Mouse (Mus musculus) CH12.LX (cell line): ENCODE results near the gene Theg. TPM values are rescaled to one million over a fixed set of nuclear protein-coding genes. Genes with fewer than 3 reads are reported as not detected.

ENCODE experiments used
- DNase-seq: peaks from one replicate; pipeline ENCODE4 v3.0.0-alpha.2; 2013; ENCODE audit errors: extremely low read depth
- H3K27ac ChIP-seq: 2 replicates; pipeline ENCODE4 v1.5.1; 2012; ENCODE audit warnings: low read depth, mild to moderate bottlenecking, control low read depth, moderate library complexity; ENCODE audit not compliant: insufficient read depth
- H3K27me3 ChIP-seq: replicated peaks from 2 replicates; pipeline ENCODE3; 2012; ENCODE audit warnings: inconsistent platforms
- H3K36me3 ChIP-seq, 2 experiments: replicated peaks in 1 of 2; 2 replicates each; pipeline versions ENCODE3 to v1.6.1; 2012; ENCODE audit warnings: inconsistent platforms in 1 of 2, low read length in 1 of 2, mild to moderate bottlenecking in 1 of 2, mixed read lengths in 1 of 2, moderate library complexity in 1 of 2; ENCODE audit not compliant: control insufficient read depth in 1 of 2, insufficient read depth in 1 of 2
- H3K4me1 ChIP-seq, 2 experiments: 2 replicates each; pipeline ENCODE4 v1.6.1; 2012; ENCODE audit warnings: inconsistent platforms in 1 of 2, moderate library complexity in 1 of 2; ENCODE audit not compliant: insufficient read depth in 2 of 2, control insufficient read depth in 1 of 2
- H3K4me2 ChIP-seq: 2 replicates; pipeline ENCODE4 v1.6.1; 2012; ENCODE audit warnings: low read depth, mild to moderate bottlenecking, control low read depth; ENCODE audit not compliant: poor library complexity, insufficient read depth, severe bottlenecking
- H3K4me3 ChIP-seq, 3 experiments: fragments of 150-350 bp in 1 of 3; sonication (generic) in 1 of 3; replicated peaks in 1 of 3; 2 replicates each; pipeline versions ENCODE3 to v1.5.1; 2011 to 2012; ENCODE audit warnings: low read depth in 2 of 3, low read length in 2 of 3, mild to moderate bottlenecking in 2 of 3, moderate library complexity in 2 of 3, control low read depth in 1 of 3, improper control_type of control experiment in 1 of 3, inconsistent platforms in 1 of 3, mixed read lengths in 1 of 3; ENCODE audit not compliant: poor library complexity in 1 of 3
- H3K79me2 ChIP-seq: replicated peaks from 2 replicates; pipeline ENCODE4 v1.6.1; 2012; ENCODE audit warnings: mild to moderate bottlenecking, moderate library complexity; ENCODE audit not compliant: control insufficient read depth, poor library complexity, insufficient read depth, severe bottlenecking; ENCODE audit errors: extremely low read depth
- H3K9ac ChIP-seq: 2 replicates; pipeline ENCODE4 v1.6.1; 2012; ENCODE audit warnings: low read depth, mild to moderate bottlenecking, control low read depth, moderate library complexity; ENCODE audit not compliant: insufficient read depth
- H3K9me3 ChIP-seq: replicated peaks from 2 replicates; pipeline ENCODE3; 2012; ENCODE audit warnings: low read length, inconsistent platforms, mixed read lengths
- CHD1 ChIP-seq: IDR thresholded peaks from 2 replicates; pipeline ENCODE4 v1.6.1; 2012; ENCODE audit warnings: low read depth, low read length, improper control_type of control experiment, inconsistent platforms
- CHD2 ChIP-seq: IDR thresholded peaks from 2 replicates; pipeline ENCODE4 v1.6.1; 2011; ENCODE audit warnings: low read length, improper control_type of control experiment
- GABPA ChIP-seq: IDR thresholded peaks from 2 replicates; pipeline ENCODE4 v1.6.1; 2012; ENCODE audit warnings: low read depth, low read length, improper control_type of control experiment, inconsistent platforms; ENCODE audit not compliant: insufficient replicate concordance
- JUN ChIP-seq: IDR thresholded peaks from 2 replicates; pipeline ENCODE4 v1.6.1; 2011; ENCODE audit warnings: low read depth, mild to moderate bottlenecking, low read length, improper control_type of control experiment, moderate library complexity; ENCODE audit not compliant: insufficient read depth
- MAFK ChIP-seq: IDR thresholded peaks from 2 replicates; pipeline ENCODE4 v1.6.1; 2011; ENCODE audit warnings: low read length, improper control_type of control experiment; ENCODE audit not compliant: insufficient replicate concordance
- MAX ChIP-seq: IDR thresholded peaks from 2 replicates; pipeline ENCODE4 v1.6.1; 2011; ENCODE audit warnings: low read length, improper control_type of control experiment
- MXI1 ChIP-seq: IDR thresholded peaks from 2 replicates; pipeline ENCODE4 v1.6.1; 2011; ENCODE audit warnings: mild to moderate bottlenecking, low read depth, low read length, improper control_type of control experiment
- MYC ChIP-seq: IDR thresholded peaks from 2 replicates; pipeline ENCODE4 v1.6.1; 2011; ENCODE audit warnings: low read depth, mild to moderate bottlenecking, improper control_type of control experiment, low read length
- PAX5 ChIP-seq: IDR thresholded peaks from 2 replicates; pipeline ENCODE4 v1.6.1; 2012; ENCODE audit warnings: low read length, inconsistent platforms, mixed read lengths
- POLR2A ChIP-seq: IDR thresholded peaks from 2 replicates; pipeline ENCODE4 v1.6.1; 2011; ENCODE audit warnings: low read depth, mild to moderate bottlenecking, improper control_type of control experiment, low read length
- POLR2AphosphoS2 ChIP-seq: IDR thresholded peaks from 2 replicates; pipeline ENCODE4 v1.6.1; 2011; ENCODE audit warnings: low read depth, low read length, improper control_type of control experiment
- RAD21 ChIP-seq: IDR thresholded peaks from 2 replicates; pipeline ENCODE4 v1.6.1; 2011; ENCODE audit warnings: low read depth, mild to moderate bottlenecking, low read length, improper control_type of control experiment, moderate library complexity
- RCOR1 ChIP-seq: conservative IDR thresholded peaks from 2 replicates; pipeline ENCODE4 v1.6.1; 2012; ENCODE audit warnings: low read depth, mild to moderate bottlenecking, inconsistent platforms, low read length, improper control_type of control experiment
- UBTF ChIP-seq: IDR thresholded peaks from 2 replicates; pipeline ENCODE4 v1.6.1; 2012; ENCODE audit warnings: low read depth, mild to moderate bottlenecking, inconsistent platforms, low read length, improper control_type of control experiment, moderate library complexity
- ZKSCAN1 ChIP-seq: IDR thresholded peaks from 2 replicates; pipeline ENCODE4 v1.6.1; 2012; ENCODE audit warnings: low read depth, inconsistent platforms, low read length, improper control_type of control experiment, borderline replicate concordance
- dilution Hi-C: fragments of 300-500 bp; cut with MboI; formaldehyde crosslinking; loops from 2 replicates; pipeline ENCODE4 v1.14.3; 2020; ENCODE audit warnings: low sequenced_read_pairs; ENCODE audit not compliant: extremely low pct_unique_long_range_greater_than_20kb, extremely low pct_ligation_motif_present
- in situ Hi-C: fragments of 300-500 bp; cut with MboI; formaldehyde crosslinking; loops from 3 replicates; pipeline ENCODE4 v1.14.3; 2019; ENCODE audit warnings: low sequenced_read_pairs, low pct_ligation_motif_present, low pct_unique_long_range_greater_than_20kb, mixed read lengths
- polyA plus RNA-seq: library from polyadenylated mRNA; unstranded; fragments of >175 nt; gene quantifications from 2 replicates; pipeline ENCODE4 v1.2.1, GENCODE M21; 2012; ENCODE audit warnings: low read depth; ENCODE audit not compliant: insufficient read length
- total RNA-seq, 2 experiments: library from RNA; depleted of rRNA; stranded (reverse); fragments of 300-350 nt in 1 of 2; fragments of >200 nt in 1 of 2; gene quantifications; 2 replicates each; pipeline ENCODE4 v1.2.3; 2012 to 2014

Theg gene
- total and polyA plus RNA-seq, 3 experiments: not detected

DNA sequence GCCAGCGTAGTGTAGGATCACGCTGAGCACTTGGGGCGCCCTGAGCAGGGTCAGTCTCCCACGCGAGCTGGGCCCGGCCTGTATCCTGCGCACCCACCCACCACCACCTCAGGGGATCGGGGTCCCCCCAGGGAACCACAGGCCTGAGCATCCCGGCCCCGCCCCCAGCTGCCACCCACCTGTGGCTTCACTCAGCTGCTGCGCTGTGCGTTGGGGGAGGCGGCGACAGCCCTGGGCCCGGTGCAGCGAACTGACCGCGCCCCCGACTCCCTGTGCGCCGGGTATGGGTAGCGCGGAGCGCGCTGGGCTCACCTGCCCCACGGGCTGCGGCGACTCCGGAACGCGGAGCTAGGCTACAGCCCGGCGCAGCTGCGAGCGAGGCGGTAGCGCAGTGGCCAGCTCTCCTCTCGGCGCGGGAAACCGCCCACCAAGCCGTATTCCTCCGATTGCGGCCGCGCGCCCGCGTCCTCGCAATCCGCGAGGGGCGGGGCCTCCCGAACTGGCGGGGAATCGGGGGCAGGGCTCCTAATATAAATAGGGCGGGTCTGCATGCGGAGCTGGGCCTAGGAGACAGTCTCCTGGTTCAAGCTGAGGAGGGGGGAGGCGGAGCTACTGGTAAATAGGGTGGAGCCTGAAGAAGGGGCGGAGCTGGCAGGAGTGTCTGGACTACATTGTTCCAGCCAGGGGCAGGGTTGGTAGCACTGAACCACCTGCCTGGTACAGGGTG is 26.6 kb upstream of the Theg start, which contains the start of gene C2cd4c:
Gene C2cd4c (minus strand): TSS at position 448 of the 727 bp plus-strand sequence.
- Histone ChIP-seq H3K27ac (no peak within 1 kb of the TSS), H3K4me1 (peaks cover 10 to 11% of the 10 kb centered on the region in 2 experiments; a peak in 3 of 4 replicates)
- TF ChIP-seq MXI1: peak; percentile 27; the same call in 1 of the 2 replicates
- TF ChIP-seq JUN: no peak
- TF ChIP-seq, all 38 proteins: peak for 1
- dilution Hi-C loops: no loop called here
- H3K4me2 ChIP-seq: peak within 1 kb of the TSS; percentile 65
- no peaks in the 10 kb centered on the region for H3K36me3 ChIP-seq
- in situ Hi-C loops: no loop called here
- peak within 1 kb of the TSS in 2 of 3 experiments; percentile 1 to 58 for H3K4me3 ChIP-seq
- H3K9ac ChIP-seq: no peak within 1 kb of the TSS; the same call in 1 of the 2 replicates
- no peaks in the 10 kb centered on the region for H3K79me2 ChIP-seq
- H3K9me3 ChIP-seq: no peaks in the 10 kb centered on the region
- H3K27me3 ChIP-seq: peaks cover 88% of the 10 kb centered on the region
- DNase-seq: peak; percentile 53

DNA sequence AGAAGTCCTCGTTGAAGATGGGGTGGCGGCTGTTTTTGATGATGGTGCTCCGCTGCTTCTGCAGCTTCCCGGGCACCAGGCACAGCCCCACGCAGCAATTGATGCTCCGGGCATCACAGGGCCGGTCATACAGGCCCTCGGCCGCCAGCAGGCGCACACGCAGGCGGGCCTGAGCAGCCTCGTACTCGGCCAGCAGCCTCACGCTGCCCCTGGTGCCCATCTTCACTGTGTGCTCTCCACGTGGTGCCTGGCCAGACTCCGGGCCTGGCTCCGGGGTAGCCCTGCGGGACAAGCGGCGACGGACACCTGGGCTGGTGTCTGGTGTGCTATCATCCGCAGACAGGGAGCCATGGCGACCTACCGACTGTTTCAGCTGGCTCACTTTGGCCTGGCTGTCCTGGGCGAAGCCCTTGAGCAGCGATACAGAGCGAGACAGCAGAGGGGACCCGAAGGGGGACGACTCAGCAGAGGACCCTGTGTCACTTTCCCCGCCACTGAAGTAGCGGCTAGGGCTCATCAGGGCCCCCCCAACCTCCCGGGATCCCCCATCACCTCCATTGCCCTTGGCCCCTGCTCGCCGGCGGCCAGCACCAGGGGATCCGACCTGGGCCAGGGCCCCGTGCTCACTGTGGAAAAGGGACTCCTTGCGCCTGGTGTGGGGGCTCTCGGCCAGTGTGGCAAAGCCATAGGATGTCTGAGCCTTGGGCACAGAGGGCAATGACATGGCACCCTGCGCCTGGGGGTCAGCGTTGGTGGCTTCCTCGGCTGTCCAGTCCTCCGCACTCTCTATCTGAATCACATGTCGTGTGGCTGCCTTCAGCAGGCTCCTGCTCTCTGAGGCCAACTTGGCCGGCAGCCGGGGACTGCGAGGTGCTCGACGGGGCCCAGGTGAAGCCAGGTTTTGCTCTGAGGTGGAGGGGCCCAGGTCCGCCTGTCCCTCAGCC is 25.3 kb upstream of the Theg start:
- no peak overlapping the region for H3K27ac ChIP-seq
- TF ChIP-seq POLR2AphosphoS2 (no peak), MYC (no peak), CHD2 (no peak), CHD1 (no peak), GABPA (no peak), UBTF (no peak), PAX5 (no peak), RCOR1 (no peak), POLR2A (no peak), MAFK (no peak), RAD21 (no peak), MAX (no peak), ZKSCAN1 (no peak)
- no peak overlapping the region for H3K9ac ChIP-seq
- no peaks in the 10 kb centered on the region for H3K79me2 ChIP-seq
- no peak for DNase-seq
- H3K4me3 ChIP-seq: no peak overlapping the region
- in situ Hi-C loops: no loop called here
- dilution Hi-C loops: no loop called here
- H3K4me2 ChIP-seq: no peak overlapping the region
- peaks cover 10 to 11% of the 10 kb centered on the region in 2 experiments; a peak in 3 of 4 replicates for H3K4me1 ChIP-seq
- no peaks in the 10 kb centered on the region for H3K36me3 ChIP-seq
- H3K9me3 ChIP-seq: no peaks in the 10 kb centered on the region
- peaks cover 93% of the 10 kb centered on the region for H3K27me3 ChIP-seq
